Mouse (Mus musculus) gastrocnemius, postnatal 36 days (tissue): Measurements from ENCODE around the gene Fbxo4. TPM values are rescaled to one million over a fixed set of nuclear protein-coding genes. Genes with fewer than 3 reads are reported as not detected.

Experiments used
- DNase-seq, 2 experiments: peaks; one replicate each; pipeline ENCODE4 v3.0.0; 2022
- intact Hi-C: fragments of 180-260 bp; cut with DNase I; formaldehyde crosslinking; loops from one replicate; pipeline ENCODE4 v1.15.1; 2025
- long read RNA-seq, 2 experiments: library from polyadenylated mRNA; stranded (forward); transcript quantifications; one replicate each; pipeline ENCODE4 v2.0.0; 2021
- total RNA-seq, 2 experiments: library from RNA; stranded (reverse); gene quantifications; 2 replicates each; pipeline ENCODE4 v1.2.3; 2021

The Fbxo4 gene
- total RNA-seq, result 1 to 10 TPM; 2.5 to 3.9 TPM
- long read RNA-seq, experiment 1, partial matches to known transcripts, result 1 of 3 reads
- long read RNA-seq, experiment 1, other reads (novel, unspliced or antisense), result 1 of 3 reads
- long read RNA-seq, experiment 2, partial matches to known transcripts, result 2 of 7 reads
- long read RNA-seq, experiment 2, other reads (novel, unspliced or antisense), result 1 of 7 reads

GRCm38 (mm10) chr15:3979061-3979848 lies at the start of gene Fbxo4:
Gene Fbxo4, minus strand, starts transcription at chr15:3979573.
- intact Hi-C loops, result no loop called here
- DNase-seq, result peak; percentile 83 to 85

GRCm38 (mm10) chr15:4028960-4029359 lies 49.6 kb upstream of the Fbxo4 start:
- intact Hi-C loops, result no loop called here
- no peak for DNase-seq

GRCm38 (mm10) chr15:4028411-4028700 lies 49.0 kb upstream of the Fbxo4 start:
- intact Hi-C loops, result no loop called here
- DNase-seq, result no peak

- intact Hi-C loops, result no loop called here
- no peak for DNase-seq
Measured at GRCm38 (mm10) chr15:4027671-4028410, 48.5 kb upstream of the Fbxo4 start.

GRCm38 (mm10) chr15:4026831-4027584 lies 47.6 kb upstream of the Fbxo4 start:
- intact Hi-C loops, result no loop called here
- DNase-seq, result peak; percentile 71 to 77

GRCm38 (mm10) chr15:4026231-4026773 lies 46.9 kb upstream of the Fbxo4 start, which contains the start of gene Oxct1:
Gene Oxct1, plus strand, starts transcription at chr15:4026383.
- DNase-seq, result peak; percentile 81 to 82
- intact Hi-C loops, result no loop called here

- intact Hi-C loops, result loop anchor here (2.0 kb wide), 1 partner anchor 29 kb away; no protein-coding TSS in a partner anchor
- no peak for DNase-seq
Measured at GRCm38 (mm10) chr15:4025508-4025904, 46.1 kb upstream of the Fbxo4 start.

GRCm38 (mm10) chr15:4024726-4025507 lies 45.5 kb upstream of the Fbxo4 start:
- no peak for DNase-seq
- intact Hi-C loops, result loop anchor here (2.0 kb wide), 1 partner anchor 28 kb away; no protein-coding TSS in a partner anchor

- no peak for DNase-seq
- intact Hi-C loops, result loop anchor here (2.0 kb wide), 1 partner anchor 27 kb away; no protein-coding TSS in a partner anchor
Measured at GRCm38 (mm10) chr15:4023747-4024146, 44.4 kb upstream of the Fbxo4 start.

- no peak for DNase-seq
- intact Hi-C loops, result no loop called here
Measured at GRCm38 (mm10) chr15:4020711-4021110, 41.3 kb upstream of the Fbxo4 start.

- intact Hi-C loops, result no loop called here
- no peak for DNase-seq
Measured at GRCm38 (mm10) chr15:4013873-4014272, 34.5 kb upstream of the Fbxo4 start.

GRCm38 (mm10) chr15:4000536-4000935 lies 21.2 kb upstream of the Fbxo4 start:
- no peak for DNase-seq
- intact Hi-C loops, result no loop called here

- DNase-seq, result no peak
- intact Hi-C loops, result loop anchor here (5.0 kb wide), 1 partner anchor 38 kb away; no protein-coding TSS in a partner anchor
Measured at GRCm38 (mm10) chr15:3999144-3999543, 19.8 kb upstream of the Fbxo4 start.

- no peak for DNase-seq
- intact Hi-C loops, result loop anchor here (2.0 to 5.0 kb wide), 2 partner anchors 28 to 41 kb away; no protein-coding TSS in a partner anchor
Measured at GRCm38 (mm10) chr15:3996267-3997010, 17.1 kb upstream of the Fbxo4 start.

- peak; percentile 97 to 98 for DNase-seq
- intact Hi-C loops, result loop anchor here (2.0 to 5.0 kb wide), 2 partner anchors 29 to 42 kb away; no protein-coding TSS in a partner anchor
Measured at GRCm38 (mm10) chr15:3995448-3996266, 16.3 kb upstream of the Fbxo4 start, which contains the start of gene AW549877. Gene AW549877, minus strand, starts transcription at chr15:3995744.

GRCm38 (mm10) chr15:3994852-3995447 lies 15.6 kb upstream of the Fbxo4 start:
- no peak for DNase-seq
- intact Hi-C loops, result loop anchor here (5.0 kb wide), 1 partner anchor 42 kb away; no protein-coding TSS in a partner anchor

GRCm38 (mm10) chr15:3987981-3988380 lies 8.6 kb upstream of the Fbxo4 start:
- intact Hi-C loops, result no loop called here
- no peak for DNase-seq
